Mouse (Mus musculus): ENCODE measurements around the gene Akr1d1.

GRCm38 (mm10) chr6:37510786-37511185 is 19.2 kb upstream of the Akr1d1 start:
- TF ChIP-seq CTCF (IDR thresholded peaks at IDR 0.05; ENCODE audit: low read depth), result no peak
- no peak for TF ChIP-seq EP300 (optimal IDR thresholded peaks at IDR 0.05)
